Mouse (Mus musculus) stomach, embryonic 14.5 days (tissue): Measurements from ENCODE around the gene Gal3st2c. TPM values are rescaled to one million over a fixed set of nuclear protein-coding genes. Genes with fewer than 3 reads are reported as not detected.

Experiments used
- ATAC-seq: fragments of 200-750 bp; cut with Nextera tagmentation; 2 replicates; pipeline ENCODE4 v1.8.0; 2017; ENCODE audit warnings: low read depth, moderate TSS enrichment; ENCODE audit not compliant: insufficient number of reproducible peaks, insufficient read depth, low FRiP score
- H3K27ac ChIP-seq: fragments of 300-500 bp; sonication (generic); 2 replicates; pipeline ENCODE4 v1.5.1; 2014; ENCODE audit warnings: mild to moderate bottlenecking, low read length, moderate library complexity, mixed read lengths
- H3K27me3 ChIP-seq: fragments of 300-500 bp; sonication (generic); 2 replicates; pipeline ENCODE4 v1.6.1; 2014; ENCODE audit warnings: low read length, control low read depth, mixed read lengths; ENCODE audit not compliant: control insufficient read depth, insufficient read depth
- H3K36me3 ChIP-seq: fragments of 300-500 bp; sonication (generic); 2 replicates; pipeline ENCODE4 v1.6.1; 2014; ENCODE audit warnings: mild to moderate bottlenecking, control low read depth, low read length, moderate library complexity, mixed read lengths; ENCODE audit not compliant: control insufficient read depth, insufficient read depth
- H3K4me1 ChIP-seq: fragments of 300-500 bp; sonication (generic); 2 replicates; pipeline ENCODE4 v1.6.1; 2014; ENCODE audit warnings: low read length, control low read depth, mixed read lengths; ENCODE audit not compliant: control insufficient read depth, insufficient read depth
- H3K4me2 ChIP-seq: fragments of 300-500 bp; sonication (generic); replicated peaks from 2 replicates; pipeline ENCODE4 v1.6.1; 2014; ENCODE audit warnings: low read depth, low read length, control low read depth
- H3K4me3 ChIP-seq: fragments of 300-500 bp; sonication (generic); 2 replicates; pipeline ENCODE4 v1.5.1; 2014; ENCODE audit warnings: low read depth, low read length, control low read depth
- H3K9ac ChIP-seq: fragments of 300-500 bp; sonication (generic); replicated peaks from 2 replicates; pipeline ENCODE4 v1.6.1; 2014; ENCODE audit warnings: low read depth, mild to moderate bottlenecking, control low read depth, low read length, moderate library complexity, mixed read lengths
- H3K9me3 ChIP-seq: fragments of 300-500 bp; sonication (generic); 2 replicates; pipeline ENCODE4 v1.6.1; 2016; ENCODE audit warnings: low read depth, low read length, control low read depth; ENCODE audit not compliant: control insufficient read depth
- WGBS: fragments of 180-500 bp; shearing (Covaris S2); extraction: QIAGEN DNeasy Blood & Tissue Kit; methylation state at CpG from one replicate; pipeline ENCODE4 v1.1.7; 2014; 5-methylcytosine and 5-hydroxymethylcytosine counted together
- polyA plus RNA-seq: library from polyadenylated mRNA; unstranded; fragments of >200 nt; fragmentation: Nextera tagmentation; extraction: Ambion mirVana; gene quantifications from 2 replicates; pipeline ENCODE4 v1.2.1, GENCODE M21; 2014

The Gal3st2c gene
- polyA plus RNA-seq, 1 experiment from 2014 or later, result not detected

GRCm38 (mm10) chr1:94028741-94029140 is 38.4 kb downstream of the Gal3st2c start:
- Histone ChIP-seq H3K4me2 (no peak overlapping the region), H3K9me3 (no peaks in the 10 kb centered on the region)
- WGBS, result 85% methylated on average over 2 of the region's 2 CpGs

DNA sequence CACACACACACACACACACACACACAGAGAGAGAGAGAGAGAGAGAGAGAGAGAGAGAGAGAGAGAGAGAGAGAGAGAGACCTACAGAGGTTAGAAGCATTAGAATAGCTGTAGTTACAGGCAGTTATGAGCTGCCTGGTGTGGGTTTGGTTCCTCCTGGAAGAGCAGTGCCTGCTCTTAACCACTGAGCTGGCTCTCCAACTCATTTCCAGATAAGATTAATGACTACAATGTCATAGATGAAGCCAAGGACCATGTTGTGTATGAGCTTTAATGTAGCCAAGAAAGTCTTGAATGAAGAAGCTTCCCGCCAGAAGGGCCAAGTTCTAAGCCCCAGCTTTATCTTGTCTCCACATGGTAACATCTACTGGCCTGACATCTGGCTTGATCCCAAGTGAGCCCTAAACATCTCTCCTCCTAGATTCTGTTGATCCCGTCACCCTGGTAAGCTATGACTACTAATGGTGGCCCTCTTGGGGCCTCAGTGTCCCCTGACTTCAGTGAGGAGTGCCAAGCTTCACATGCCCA is 42.8 kb downstream of the Gal3st2c start:
- H3K4me1 ChIP-seq, result no peaks in the 10 kb centered on the region
- no peak overlapping the region for H3K27ac ChIP-seq
- 74% methylated on average over 2 of the region's 2 CpGs for WGBS
- no peaks in the 10 kb centered on the region for H3K9me3 ChIP-seq
- no peak overlapping the region for H3K4me2 ChIP-seq
- no peak for ATAC-seq
- H3K36me3 ChIP-seq, result no peaks in the 10 kb centered on the region
- H3K9ac ChIP-seq, result no peak overlapping the region
- no peaks in the 10 kb centered on the region for H3K27me3 ChIP-seq
- no peak overlapping the region for H3K4me3 ChIP-seq

More at GRCm38 (mm10) chr1:94028741-94029140, 38.4 kb downstream of the Gal3st2c start:
- H3K27me3 ChIP-seq, result no peaks in the 10 kb centered on the region
- H3K36me3 ChIP-seq, result no peaks in the 10 kb centered on the region
- no peak overlapping the region for H3K9ac ChIP-seq
- no peaks in the 10 kb centered on the region for H3K4me1 ChIP-seq
- H3K27ac ChIP-seq, result no peak overlapping the region
- H3K4me3 ChIP-seq, result no peak overlapping the region
- ATAC-seq, result no peak

DNA sequence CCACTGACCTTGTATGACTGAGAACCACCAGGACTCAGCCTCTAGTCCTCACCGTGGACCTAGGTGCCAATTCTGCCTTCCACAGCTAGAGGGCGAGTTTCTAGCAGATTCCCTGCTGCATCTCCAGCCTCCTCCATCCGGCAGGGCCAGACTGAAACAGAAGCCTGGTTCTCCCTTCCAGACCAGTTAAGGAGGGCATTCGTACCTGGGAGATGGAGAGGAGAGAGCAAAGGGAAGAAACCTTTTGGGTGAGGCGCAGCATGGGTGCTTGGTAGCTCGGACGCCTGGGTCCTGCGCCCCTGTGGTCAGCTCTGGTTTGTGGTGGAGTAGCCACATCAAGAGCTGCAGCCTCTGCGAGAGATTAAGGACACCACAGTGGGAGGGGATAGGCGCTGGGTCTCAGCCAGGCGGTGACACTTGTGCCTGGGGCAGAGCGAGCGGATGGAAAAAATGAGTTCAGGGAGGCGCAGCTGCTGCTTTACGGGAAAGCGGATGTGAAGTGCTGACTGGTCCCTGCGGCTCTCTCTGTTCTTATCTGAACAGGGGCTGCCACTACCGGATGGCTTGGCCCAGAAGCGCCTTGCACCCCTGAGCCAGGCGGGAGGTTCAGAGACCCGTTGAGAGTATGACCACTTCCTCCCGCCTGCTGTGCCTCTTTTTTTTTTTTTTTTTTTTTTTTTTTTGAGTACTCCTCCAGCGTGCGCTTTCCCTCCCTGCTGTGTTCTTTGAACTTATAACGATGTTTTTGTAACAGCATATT is 44.9 kb downstream of the Gal3st2c start:
- no peaks in the 10 kb centered on the region for H3K27me3 ChIP-seq
- H3K36me3 ChIP-seq, result no peaks in the 10 kb centered on the region
- no peaks in the 10 kb centered on the region for H3K4me1 ChIP-seq
- H3K9ac ChIP-seq, result 0 out of 2 replicates have a peak overlapping the region, but pooled peaks have one; percentile 21
- peak overlapping the region; percentile 33 for H3K4me3 ChIP-seq
- WGBS, result 2% methylated on average over 25 of the region's 25 CpGs
- H3K27ac ChIP-seq, result peak overlapping the region; percentile 58; the same call in 1 of the 2 replicates
- H3K4me2 ChIP-seq, result peak overlapping the region; percentile 87
- ATAC-seq, result peak; percentile 88
- no peaks in the 10 kb centered on the region for H3K9me3 ChIP-seq

GRCm38 (mm10) chr1:94040391-94040790 is 50.1 kb downstream of the Gal3st2c start:
- H3K4me1 ChIP-seq, result no peaks in the 10 kb centered on the region
- no peak overlapping the region for H3K4me3 ChIP-seq
- no peak for ATAC-seq
- WGBS, result 95% methylated on average over 2 of the region's 2 CpGs
- no peaks in the 10 kb centered on the region for H3K36me3 ChIP-seq
- H3K27me3 ChIP-seq, result no peaks in the 10 kb centered on the region
- no peak overlapping the region for H3K4me2 ChIP-seq
- H3K9me3 ChIP-seq, result no peaks in the 10 kb centered on the region
- H3K9ac ChIP-seq, result no peak overlapping the region
- no peak overlapping the region for H3K27ac ChIP-seq

DNA sequence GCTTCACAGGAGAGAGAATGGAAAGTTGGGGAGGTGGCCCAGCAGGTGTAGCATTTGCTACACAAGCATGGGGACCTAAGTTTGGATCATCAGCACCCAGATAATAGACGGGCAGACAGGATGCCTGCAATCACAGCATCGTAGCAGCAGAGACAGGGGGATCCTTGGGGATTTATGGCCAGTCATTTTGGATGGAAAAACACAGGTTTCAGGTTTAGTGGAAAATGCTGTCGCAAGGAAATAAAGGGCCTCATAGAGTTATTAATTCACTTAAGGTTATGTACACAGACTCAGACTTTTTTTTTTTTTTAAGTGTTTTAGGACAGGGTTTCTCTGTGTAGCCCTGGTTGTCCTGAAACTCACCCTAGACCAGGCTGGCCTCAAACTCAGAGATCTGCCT is 55.2 kb downstream of the Gal3st2c start:
- ATAC-seq, result no peak
- H3K4me1 ChIP-seq, result no peaks in the 10 kb centered on the region
- 55% methylated on average over 3 of the region's 3 CpGs for WGBS
- no peak overlapping the region for H3K27ac ChIP-seq
- H3K36me3 ChIP-seq, result no peaks in the 10 kb centered on the region
- no peaks in the 10 kb centered on the region for H3K9me3 ChIP-seq
- H3K9ac ChIP-seq, result no peak overlapping the region
- no peak overlapping the region for H3K4me3 ChIP-seq
- H3K27me3 ChIP-seq, result no peaks in the 10 kb centered on the region
- H3K4me2 ChIP-seq, result no peak overlapping the region

DNA sequence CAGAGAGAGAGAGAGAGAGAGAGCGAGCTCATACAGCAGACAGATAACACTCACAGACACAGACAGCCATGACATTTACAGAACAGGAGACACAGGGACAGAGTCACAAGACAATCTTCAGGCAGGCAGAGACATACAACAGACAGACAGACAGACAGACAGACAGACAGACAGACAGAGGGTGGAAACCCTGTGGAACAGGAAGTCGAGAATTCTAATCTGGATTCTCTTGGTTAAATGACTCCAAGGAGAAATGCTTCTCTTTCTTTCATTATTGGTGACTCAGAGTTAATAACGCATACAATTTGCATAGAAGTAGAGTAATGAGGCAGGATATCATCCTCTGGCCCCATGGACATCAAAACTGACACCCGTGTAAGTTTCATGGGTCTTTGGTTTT is 56.2 kb downstream of the Gal3st2c start:
- ATAC-seq, result no peak
- H3K9me3 ChIP-seq, result no peaks in the 10 kb centered on the region
- H3K4me3 ChIP-seq, result no peak overlapping the region
- H3K27ac ChIP-seq, result no peak overlapping the region
- no peaks in the 10 kb centered on the region for H3K27me3 ChIP-seq
- no peaks in the 10 kb centered on the region for H3K36me3 ChIP-seq
- no peak overlapping the region for H3K4me2 ChIP-seq
- 77% methylated on average over 4 of the region's 4 CpGs for WGBS
- H3K9ac ChIP-seq, result no peak overlapping the region
- no peaks in the 10 kb centered on the region for H3K4me1 ChIP-seq

GRCm38 (mm10) chr1:94051104-94051503 is 60.8 kb downstream of the Gal3st2c start:
- H3K4me1 ChIP-seq, result no peaks in the 10 kb centered on the region
- WGBS, result 83% methylated on average over 5 of the region's 5 CpGs

DNA sequence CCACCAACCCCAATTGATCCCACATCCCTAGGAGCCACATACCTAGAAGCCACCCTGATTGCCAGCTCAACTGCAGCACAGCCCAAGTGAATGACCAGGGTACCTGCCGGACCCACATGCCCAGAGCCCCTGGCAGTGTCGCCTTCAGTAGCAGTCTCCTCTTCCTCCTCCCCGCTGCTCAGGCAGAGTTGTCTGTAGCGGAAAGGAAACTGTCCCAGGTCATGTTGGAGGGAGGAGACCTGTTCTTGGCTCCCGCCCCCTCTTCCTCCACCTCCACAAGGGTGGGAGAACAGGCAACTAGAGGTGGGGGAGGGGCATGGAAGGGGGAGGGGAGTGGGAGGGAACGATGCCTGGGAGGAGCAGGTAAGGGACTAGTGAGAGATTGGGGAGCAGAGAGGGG is 62.1 kb downstream of the Gal3st2c start, which contains the start of gene Pdcd1:
Gene Pdcd1, minus strand, starts transcription at position 181 of the 400 bp plus-strand sequence.
- ATAC-seq, result no peak
- 53% methylated on average over 6 of the region's 6 CpGs for WGBS

More at GRCm38 (mm10) chr1:94051104-94051503, 60.8 kb downstream of the Gal3st2c start:
- no peaks in the 10 kb centered on the region for H3K27me3 ChIP-seq
- H3K27ac ChIP-seq, result no peak overlapping the region
- H3K9ac ChIP-seq, result no peak overlapping the region
- no peak overlapping the region for H3K4me3 ChIP-seq
- H3K4me2 ChIP-seq, result no peak overlapping the region
- no peaks in the 10 kb centered on the region for H3K36me3 ChIP-seq
- H3K9me3 ChIP-seq, result no peaks in the 10 kb centered on the region
- ATAC-seq, result no peak

More for the DNA sequence above, 62.1 kb downstream of the Gal3st2c start, which contains the start of gene Pdcd1:
- Histone ChIP-seq H3K36me3 (no peaks in the 10 kb centered on the region), H3K27ac (no peak within 1 kb of the TSS), H3K9ac (no peak within 1 kb of the TSS), H3K4me3 (no peak within 1 kb of the TSS), H3K27me3 (no peaks in the 10 kb centered on the region), H3K4me1 (no peaks in the 10 kb centered on the region), H3K4me2 (no peak within 1 kb of the TSS), H3K9me3 (no peaks in the 10 kb centered on the region)
